Mouse (Mus musculus): ENCODE results near the gene Slc25a21.

GRCm38 (mm10) chr12:56829455-56829883 is 367.8 kb downstream of the Slc25a21 start:
- TF ChIP-seq POLR2A (IDR thresholded peaks at IDR 0.05; ENCODE audit: low read depth, low read length) (no peak), CTCF (IDR thresholded peaks at IDR 0.05; ENCODE audit: extremely low read depth, insufficient read length, insufficient replicate concordance, low read depth, low read length) (no peak)
